Mouse (Mus musculus): ENCODE data around the gene 4930447C04Rik.

4930447C04Rik gene

GRCm38 (mm10) chr12:72943574-72944110 is 3.1 kb upstream of the 4930447C04Rik start:
- DNase-seq (ENCODE audit: low read depth, low spot score), result no peak

- no peak for DNase-seq (ENCODE audit: low read depth, low spot score)
Observed at GRCm38 (mm10) chr12:72942171-72942570, 1.6 kb upstream of the 4930447C04Rik start.

- no peak for DNase-seq (ENCODE audit: low read depth, low spot score)
Observed at GRCm38 (mm10) chr12:72941398-72942051, 951 bp upstream of the 4930447C04Rik start.

GRCm38 (mm10) chr12:72940822-72941397 is 336 bp upstream of the 4930447C04Rik start:
- no peak for DNase-seq (ENCODE audit: low read depth, low spot score)

- DNase-seq (ENCODE audit: low read depth, low spot score), result no peak
Observed at GRCm38 (mm10) chr12:72939616-72940015, 958 bp downstream of the 4930447C04Rik start, which contains the start of gene Six6. Gene Six6, plus strand, starts transcription at chr12:72939892.

- DNase-seq (ENCODE audit: low read depth, low spot score), result no peak
Observed at GRCm38 (mm10) chr12:72938600-72939490, 1.7 kb downstream of the 4930447C04Rik start.

- DNase-seq (ENCODE audit: low read depth, low spot score), result no peak
Observed at GRCm38 (mm10) chr12:72938176-72938575, 2.4 kb downstream of the 4930447C04Rik start.

GRCm38 (mm10) chr12:72937537-72938120 is 2.9 kb downstream of the 4930447C04Rik start:
- no peak for DNase-seq (ENCODE audit: low read depth, low spot score)

- DNase-seq (ENCODE audit: low read depth, low spot score), result no peak
Observed at GRCm38 (mm10) chr12:72936751-72937150, 3.8 kb downstream of the 4930447C04Rik start.

- DNase-seq (ENCODE audit: low read depth, low spot score), result peak; percentile 11
Observed at GRCm38 (mm10) chr12:72917159-72917993, 23.2 kb downstream of the 4930447C04Rik start.

GRCm38 (mm10) chr12:72854377-72855032 is 86.1 kb downstream of the 4930447C04Rik start:
- DNase-seq (ENCODE audit: low read depth, low spot score), result no peak

- DNase-seq (ENCODE audit: low read depth, low spot score), result no peak
Observed at GRCm38 (mm10) chr12:72853406-72854076, 87.0 kb downstream of the 4930447C04Rik start.

- no peak for DNase-seq (ENCODE audit: low read depth, low spot score)
Observed at GRCm38 (mm10) chr12:72852264-72852663, 88.3 kb downstream of the 4930447C04Rik start.

- DNase-seq (ENCODE audit: low read depth, low spot score), result no peak
Observed at GRCm38 (mm10) chr12:72850146-72850545, 90.4 kb downstream of the 4930447C04Rik start.

GRCm38 (mm10) chr12:72847725-72848124 is 92.8 kb downstream of the 4930447C04Rik start:
- peak; percentile 73 for DNase-seq (ENCODE audit: low read depth, low spot score)

- DNase-seq (ENCODE audit: low read depth, low spot score), result no peak
Observed at GRCm38 (mm10) chr12:72845946-72846345, 94.6 kb downstream of the 4930447C04Rik start.

- DNase-seq (ENCODE audit: low read depth, low spot score), result peak; percentile 11
Observed at GRCm38 (mm10) chr12:72843973-72844620, 96.5 kb downstream of the 4930447C04Rik start.

- no peak for DNase-seq (ENCODE audit: low read depth, low spot score)
Observed at GRCm38 (mm10) chr12:72843555-72843954, 97.0 kb downstream of the 4930447C04Rik start.

- no peak for DNase-seq (ENCODE audit: low read depth, low spot score)
Observed at GRCm38 (mm10) chr12:72843135-72843534, 97.4 kb downstream of the 4930447C04Rik start.

All from brain, adult 2 months (tissue).